Mouse (Mus musculus): Measurements from ENCODE around the gene Rbm33.

GRCm38 (mm10) chr5:28456366-28456765, 139.4 kb downstream of the Rbm33 start:
- no peak for TF ChIP-seq CTCF (IDR thresholded peaks at IDR 0.05; ENCODE audit: low read depth, low read length)
- TF ChIP-seq POLR2A (IDR thresholded peaks at IDR 0.05; ENCODE audit: extremely low read depth, insufficient read depth, low read length), result no peak

Data from liver, adult 2 months (tissue).